Mouse (Mus musculus) stomach, embryonic 14.5 days (tissue): ENCODE data around the gene Olfr582. TPM values are rescaled to one million over a fixed set of nuclear protein-coding genes. Genes with fewer than 3 reads are reported as not detected.

Experiments
- ATAC-seq: fragments of 200-750 bp; cut with Nextera tagmentation; 2 replicates; pipeline ENCODE4 v1.8.0; 2017; ENCODE audit warnings: low read depth, moderate TSS enrichment; ENCODE audit not compliant: insufficient number of reproducible peaks, insufficient read depth, low FRiP score
- H3K27ac ChIP-seq: fragments of 300-500 bp; sonication (generic); 2 replicates; pipeline ENCODE4 v1.5.1; 2014; ENCODE audit warnings: mild to moderate bottlenecking, low read length, moderate library complexity, mixed read lengths
- H3K27me3 ChIP-seq: fragments of 300-500 bp; sonication (generic); 2 replicates; pipeline ENCODE4 v1.6.1; 2014; ENCODE audit warnings: low read length, control low read depth, mixed read lengths; ENCODE audit not compliant: control insufficient read depth, insufficient read depth
- H3K36me3 ChIP-seq: fragments of 300-500 bp; sonication (generic); 2 replicates; pipeline ENCODE4 v1.6.1; 2014; ENCODE audit warnings: mild to moderate bottlenecking, control low read depth, low read length, moderate library complexity, mixed read lengths; ENCODE audit not compliant: control insufficient read depth, insufficient read depth
- H3K4me1 ChIP-seq: fragments of 300-500 bp; sonication (generic); 2 replicates; pipeline ENCODE4 v1.6.1; 2014; ENCODE audit warnings: low read length, control low read depth, mixed read lengths; ENCODE audit not compliant: control insufficient read depth, insufficient read depth
- H3K4me2 ChIP-seq: fragments of 300-500 bp; sonication (generic); replicated peaks from 2 replicates; pipeline ENCODE4 v1.6.1; 2014; ENCODE audit warnings: low read depth, low read length, control low read depth
- H3K4me3 ChIP-seq: fragments of 300-500 bp; sonication (generic); 2 replicates; pipeline ENCODE4 v1.5.1; 2014; ENCODE audit warnings: low read depth, low read length, control low read depth
- H3K9ac ChIP-seq: fragments of 300-500 bp; sonication (generic); replicated peaks from 2 replicates; pipeline ENCODE4 v1.6.1; 2014; ENCODE audit warnings: low read depth, mild to moderate bottlenecking, control low read depth, low read length, moderate library complexity, mixed read lengths
- H3K9me3 ChIP-seq: fragments of 300-500 bp; sonication (generic); 2 replicates; pipeline ENCODE4 v1.6.1; 2016; ENCODE audit warnings: low read depth, low read length, control low read depth; ENCODE audit not compliant: control insufficient read depth
- WGBS: fragments of 180-500 bp; shearing (Covaris S2); extraction: QIAGEN DNeasy Blood & Tissue Kit; methylation state at CpG from one replicate; pipeline ENCODE4 v1.1.7; 2014; 5-methylcytosine and 5-hydroxymethylcytosine counted together
- polyA plus RNA-seq: library from polyadenylated mRNA; unstranded; fragments of >200 nt; fragmentation: Nextera tagmentation; extraction: Ambion mirVana; gene quantifications from 2 replicates; pipeline ENCODE4 v1.2.1, GENCODE M21; 2014

Olfr582 gene
- not detected in 2 replicates for polyA plus RNA-seq

DNA sequence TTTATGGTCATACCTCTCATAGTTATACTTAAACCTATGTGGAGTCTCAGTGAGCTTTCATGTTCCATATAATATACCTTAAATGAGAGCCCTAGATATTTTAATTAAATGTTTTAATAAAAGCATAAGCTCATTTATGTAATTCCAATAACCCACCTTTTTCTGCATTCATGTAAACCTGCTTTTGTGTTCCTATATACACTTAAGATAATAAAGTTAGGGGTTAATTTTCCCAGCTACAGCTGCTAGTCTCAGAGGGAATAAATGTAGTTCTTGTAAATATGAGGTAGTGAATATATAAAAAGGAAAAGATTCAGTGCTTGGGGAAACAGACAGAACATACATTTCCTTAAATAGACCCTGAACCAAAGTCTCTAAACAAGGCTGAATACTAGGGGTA, at the start of gene Olfr582:
Gene Olfr582 (plus strand): TSS at position 301 of the 400 bp plus-strand sequence.
- H3K27ac ChIP-seq: no peak within 1 kb of the TSS
- H3K4me2 ChIP-seq: no peak within 1 kb of the TSS
- H3K27me3 ChIP-seq: no peaks in the 10 kb centered on the region
- ATAC-seq: no peak
- no peak within 1 kb of the TSS for H3K9ac ChIP-seq
- H3K36me3 ChIP-seq: no peaks in the 10 kb centered on the region
- no peaks in the 10 kb centered on the region for H3K9me3 ChIP-seq
- no peak within 1 kb of the TSS for H3K4me3 ChIP-seq
- no peaks in the 10 kb centered on the region for H3K4me1 ChIP-seq

DNA sequence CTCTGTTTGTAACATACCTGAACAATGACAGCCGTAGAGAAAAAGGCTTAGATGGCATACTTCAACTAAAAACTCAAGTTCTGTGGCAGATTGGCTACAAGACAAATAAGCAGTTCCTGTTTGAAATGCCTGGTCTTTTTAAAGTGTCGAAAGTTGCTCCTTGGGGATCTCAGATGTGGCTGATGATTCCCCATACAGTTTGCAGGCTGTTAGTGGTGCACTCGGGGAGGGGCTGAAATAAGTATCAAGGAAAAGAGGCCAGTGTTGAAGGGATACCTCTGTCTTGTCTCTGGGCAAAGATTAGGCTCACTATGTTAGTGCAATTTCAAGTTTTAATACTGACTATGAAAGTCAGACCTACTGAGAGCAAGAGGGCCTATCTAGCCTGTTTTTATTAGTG, 48.6 kb upstream of the Olfr582 start, which contains the start of gene Olfr578:
Gene Olfr578 (minus strand): TSS at position 101 of the 400 bp plus-strand sequence.
- whole genome bisulfite sequencing: 59% methylated on average over 3 of the region's 3 CpGs
- no peak within 1 kb of the TSS for H3K4me2 ChIP-seq

DNA sequence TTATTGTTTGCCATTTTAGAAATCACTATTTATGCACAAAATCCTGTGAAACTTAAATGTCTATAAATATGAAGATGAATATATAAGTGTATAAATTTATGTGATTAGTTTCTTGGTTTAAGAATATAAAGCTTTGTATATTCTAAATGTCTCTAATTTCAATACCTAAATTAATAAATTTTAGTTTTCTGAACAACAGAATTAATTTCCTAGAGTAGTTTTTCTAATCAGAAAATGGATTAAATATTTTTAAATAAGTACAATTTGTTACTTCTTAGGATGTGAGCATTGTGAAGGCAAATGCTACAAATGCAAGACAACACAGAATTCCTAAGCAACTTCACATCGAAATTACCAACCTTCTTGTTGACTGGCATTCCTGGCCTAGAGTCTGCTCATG, 13.2 kb downstream of the Olfr582 start, which contains the start of gene Olfr583:
Gene Olfr583 (plus strand): TSS at position 301 of the 400 bp plus-strand sequence.
- H3K4me2 ChIP-seq: no peak within 1 kb of the TSS
- H3K9ac ChIP-seq: no peak within 1 kb of the TSS
- ATAC-seq: no peak
- H3K4me1 ChIP-seq: no peaks in the 10 kb centered on the region
- WGBS: 87% methylated on average over 1 of the region's 1 CpGs
- no peak within 1 kb of the TSS for H3K27ac ChIP-seq
- no peaks in the 10 kb centered on the region for H3K36me3 ChIP-seq
- H3K27me3 ChIP-seq: no peaks in the 10 kb centered on the region
- no peak within 1 kb of the TSS for H3K4me3 ChIP-seq
- no peaks in the 10 kb centered on the region for H3K9me3 ChIP-seq

More for the DNA sequence above, 48.6 kb upstream of the Olfr582 start, which contains the start of gene Olfr578:
- no peaks in the 10 kb centered on the region for H3K27me3 ChIP-seq
- no peak within 1 kb of the TSS for H3K27ac ChIP-seq
- no peaks in the 10 kb centered on the region for H3K4me1 ChIP-seq
- no peak within 1 kb of the TSS for H3K4me3 ChIP-seq
- no peak for ATAC-seq
- no peak within 1 kb of the TSS for H3K9ac ChIP-seq
- no peaks in the 10 kb centered on the region for H3K36me3 ChIP-seq
- H3K9me3 ChIP-seq: no peaks in the 10 kb centered on the region

DNA sequence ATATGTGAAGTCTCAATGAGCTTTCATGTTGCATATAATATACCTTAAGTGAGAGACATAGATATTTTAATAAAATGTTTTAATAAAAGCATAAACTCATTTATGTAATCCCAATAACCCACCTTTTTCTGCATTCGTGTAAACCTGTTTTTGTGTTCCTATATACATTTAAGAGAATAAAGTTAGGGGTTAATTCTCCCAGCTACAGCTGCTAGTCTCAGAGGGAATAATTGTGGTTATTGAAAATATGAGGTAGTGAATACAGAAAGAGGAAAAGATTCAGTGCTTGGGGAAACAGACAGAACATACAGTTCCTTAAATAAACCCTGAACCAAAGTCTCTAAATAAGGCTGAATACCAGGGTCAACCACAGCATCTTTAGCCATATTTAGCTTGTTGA, 43.8 kb downstream of the Olfr582 start, which contains the start of gene Olfr584:
Gene Olfr584 (plus strand): TSS at position 301 of the 400 bp plus-strand sequence.
- no peak within 1 kb of the TSS for H3K9ac ChIP-seq
- peaks cover 3% of the 10 kb centered on the region; the same call in 1 of the 2 replicates for H3K9me3 ChIP-seq
- no peak for ATAC-seq
- 86% methylated on average over 1 of the region's 1 CpGs for WGBS
- no peaks in the 10 kb centered on the region for H3K36me3 ChIP-seq
- no peak within 1 kb of the TSS for H3K4me3 ChIP-seq
- no peaks in the 10 kb centered on the region for H3K4me1 ChIP-seq
- H3K4me2 ChIP-seq: no peak within 1 kb of the TSS
- H3K27me3 ChIP-seq: no peaks in the 10 kb centered on the region
- H3K27ac ChIP-seq: no peak within 1 kb of the TSS

Other genes with a start within 250 kb of the Olfr582 start
- not detected in 2 replicates for gene Olfr564, start 234.5 kb upstream of the Olfr582 start, polyA plus RNA-seq
- gene Olfr566, start 179.3 kb upstream of the Olfr582 start, polyA plus RNA-seq: not detected in 2 replicates
- gene Olfr568, start 160.9 kb upstream of the Olfr582 start, polyA plus RNA-seq: not detected in 2 replicates
- gene Olfr569, start 147.1 kb upstream of the Olfr582 start, polyA plus RNA-seq: not detected in 2 replicates
- not detected in 2 replicates for gene Olfr570, start 143.4 kb upstream of the Olfr582 start, polyA plus RNA-seq
- gene Olfr571, start 120.5 kb upstream of the Olfr582 start, polyA plus RNA-seq: not detected in 2 replicates
- not detected in 2 replicates for gene Olfr572, start 113.6 kb upstream of the Olfr582 start, polyA plus RNA-seq
- not detected in 2 replicates for gene Olfr573-ps1, start 95.4 kb upstream of the Olfr582 start, polyA plus RNA-seq
- not detected in 2 replicates for gene Olfr574, start 89.6 kb upstream of the Olfr582 start, polyA plus RNA-seq
- gene Olfr575, start 79.2 kb upstream of the Olfr582 start, polyA plus RNA-seq: not detected in 2 replicates
- gene Olfr576, start 75.4 kb upstream of the Olfr582 start, polyA plus RNA-seq: not detected in 2 replicates
- gene Olfr577, start 62.1 kb upstream of the Olfr582 start, polyA plus RNA-seq: not detected in 2 replicates
- not detected in 2 replicates for gene Olfr578, start 48.7 kb upstream of the Olfr582 start, polyA plus RNA-seq
- not detected in 2 replicates for gene Olfr583, start 13.3 kb downstream of the Olfr582 start, polyA plus RNA-seq
- gene Olfr584, start 43.9 kb downstream of the Olfr582 start, polyA plus RNA-seq: not detected in 2 replicates
- not detected in 2 replicates for gene Olfr585, start 59.7 kb downstream of the Olfr582 start, polyA plus RNA-seq
- gene Olfr586, start 87.6 kb downstream of the Olfr582 start, polyA plus RNA-seq: not detected in 2 replicates
- gene Olfr588-ps1, start 102.9 kb downstream of the Olfr582 start, polyA plus RNA-seq: not detected in 2 replicates
- gene Olfr589, start 118.3 kb downstream of the Olfr582 start, polyA plus RNA-seq: not detected in 2 replicates
- gene Olfr591, start 140.3 kb downstream of the Olfr582 start, polyA plus RNA-seq: not detected in 2 replicates
- not detected in 2 replicates for gene Olfr592, start 146.8 kb downstream of the Olfr582 start, polyA plus RNA-seq
- gene Olfr593, start 173.8 kb downstream of the Olfr582 start, polyA plus RNA-seq: not detected in 2 replicates
- not detected in 2 replicates for gene Olfr594, start 179.0 kb downstream of the Olfr582 start, polyA plus RNA-seq
- gene Usp17ld, start 214.5 kb downstream of the Olfr582 start, polyA plus RNA-seq: not detected in 2 replicates